Mouse (Mus musculus) ZHBTc4 (cell line): Measurements from ENCODE around the gene F2rl2.

Source experiments
- DNase-seq: peaks from one replicate; pipeline ENCODE4 v3.0.0-alpha.2; 2011; ENCODE audit warnings: low read depth, low spot score

The F2rl2 gene

GRCm38 (mm10) chr13:95697874-95698273, 1.2 kb downstream of the F2rl2 start:
- DNase-seq: no peak

GRCm38 (mm10) chr13:95703376-95703775, 6.7 kb downstream of the F2rl2 start:
- no peak for DNase-seq

GRCm38 (mm10) chr13:95705589-95705988, 8.9 kb downstream of the F2rl2 start:
- no peak for DNase-seq

GRCm38 (mm10) chr13:95712054-95712453, 15.4 kb downstream of the F2rl2 start:
- DNase-seq: no peak

- DNase-seq: no peak
Measured at GRCm38 (mm10) chr13:95712570-95713268, 16.1 kb downstream of the F2rl2 start.

GRCm38 (mm10) chr13:95714271-95714975, 17.8 kb downstream of the F2rl2 start:
- no peak for DNase-seq

- DNase-seq: no peak
Measured at GRCm38 (mm10) chr13:95715356-95715755, 18.7 kb downstream of the F2rl2 start.

GRCm38 (mm10) chr13:95719320-95720232, 22.9 kb downstream of the F2rl2 start:
- DNase-seq: peak; percentile 80

- peak; percentile 70 for DNase-seq
Measured at GRCm38 (mm10) chr13:95730491-95730890, 33.8 kb downstream of the F2rl2 start.

GRCm38 (mm10) chr13:95739651-95740050, 43.0 kb downstream of the F2rl2 start:
- DNase-seq: peak; percentile 25

- no peak for DNase-seq
Measured at GRCm38 (mm10) chr13:95741813-95742689, 45.4 kb downstream of the F2rl2 start.

- DNase-seq: no peak
Measured at GRCm38 (mm10) chr13:95742881-95743466, 46.3 kb downstream of the F2rl2 start.

GRCm38 (mm10) chr13:95745451-95745850, 48.8 kb downstream of the F2rl2 start:
- no peak for DNase-seq

- DNase-seq: peak; percentile 62
Measured at GRCm38 (mm10) chr13:95746509-95746908, 49.9 kb downstream of the F2rl2 start.

GRCm38 (mm10) chr13:95747101-95747500, 50.4 kb downstream of the F2rl2 start:
- no peak for DNase-seq

- DNase-seq: no peak
Measured at GRCm38 (mm10) chr13:95747541-95747940, 50.9 kb downstream of the F2rl2 start.
